Mouse (Mus musculus): Measurements from ENCODE around the gene Ephb1.

The Ephb1 gene

DNA sequence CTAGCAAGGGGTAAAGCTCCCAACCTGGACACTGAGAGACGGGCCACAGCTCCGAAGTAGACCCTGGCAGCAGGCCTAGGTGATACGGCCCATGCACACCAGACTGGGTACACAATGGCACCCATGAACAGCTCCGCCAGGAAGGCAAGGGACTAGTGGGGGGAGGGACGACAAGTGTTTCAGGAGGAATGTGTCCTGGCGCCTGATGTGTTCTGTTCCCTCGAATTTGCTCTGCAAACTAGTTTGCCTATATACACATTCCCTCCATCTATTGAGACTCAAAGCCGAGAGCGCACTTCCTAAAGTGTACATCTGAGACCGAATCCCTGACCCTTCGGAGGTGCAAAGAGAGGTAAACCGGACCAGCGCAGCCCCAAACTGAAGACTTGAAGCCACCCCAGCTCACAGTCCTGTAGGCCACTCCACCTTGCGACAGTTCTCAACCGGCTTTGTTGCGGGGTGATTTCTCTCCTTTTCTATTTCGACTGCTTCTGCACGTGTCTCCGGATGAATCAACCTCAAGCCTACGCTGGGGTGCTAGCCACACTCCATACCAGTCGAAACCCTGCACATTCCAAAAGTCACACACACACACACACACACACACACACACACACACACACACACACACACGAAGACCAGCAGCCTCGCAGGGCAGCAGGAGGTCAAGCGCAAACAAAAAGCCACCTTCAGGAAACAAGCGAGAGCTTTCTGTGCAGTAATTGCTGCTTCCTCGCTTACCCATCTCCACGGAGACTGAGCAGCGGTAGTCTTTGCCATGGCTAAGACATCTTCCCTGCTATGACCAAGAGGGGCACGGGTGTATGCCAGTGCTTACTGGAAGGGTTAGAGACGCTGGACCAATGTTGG, 2.1 kb downstream of the Ephb1 start:
- in situ Hi-C loops (cut with MboI, MseI): loop anchor here (10.0 kb wide), 2 partner anchors 1168 to 1792 kb away; no protein-coding TSS in a partner anchor

- in situ Hi-C loops (cut with MboI, MseI): loop anchor here (10.0 kb wide), 2 partner anchors 1167 to 1793 kb away; no protein-coding TSS in a partner anchor
Observed at GRCm38 (mm10) chr9:102351721-102352120, 2.8 kb downstream of the Ephb1 start.

GRCm38 (mm10) chr9:102351221-102351620, 3.3 kb downstream of the Ephb1 start:
- in situ Hi-C loops (cut with MboI, MseI): loop anchor here (10.0 kb wide), 2 partner anchors 1166 to 1794 kb away; no protein-coding TSS in a partner anchor

DNA sequence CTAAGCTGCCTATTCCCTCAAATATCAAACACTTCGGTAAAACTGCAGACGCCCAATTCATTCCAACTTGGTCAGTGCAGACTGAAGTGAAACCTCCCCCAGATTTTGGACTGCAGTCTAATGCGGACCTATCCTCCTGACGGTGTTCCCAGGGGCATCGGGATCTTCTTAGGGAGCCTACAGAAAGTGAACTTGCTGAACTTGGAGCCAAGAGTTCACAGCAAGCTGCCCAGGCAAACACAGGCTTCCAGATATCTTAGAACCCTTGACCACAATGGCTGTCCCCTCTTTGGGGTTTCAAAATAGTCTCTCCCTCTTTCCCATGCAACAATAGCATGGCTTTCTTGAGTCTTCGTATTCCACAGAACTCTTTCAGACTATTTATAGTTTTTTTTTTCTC, 3.8 kb downstream of the Ephb1 start:
- in situ Hi-C loops (cut with MboI, MseI): loop anchor here (10.0 kb wide), 2 partner anchors 1166 to 1794 kb away; no protein-coding TSS in a partner anchor

GRCm38 (mm10) chr9:102350076-102350475, 4.4 kb downstream of the Ephb1 start:
- in situ Hi-C loops (cut with MboI, MseI): loop anchor here (10.0 kb wide), 2 partner anchors 1165 to 1795 kb away; no protein-coding TSS in a partner anchor

GRCm38 (mm10) chr9:102346801-102347200, 7.7 kb downstream of the Ephb1 start:
- in situ Hi-C loops (cut with MboI, MseI): no loop called here

DNA sequence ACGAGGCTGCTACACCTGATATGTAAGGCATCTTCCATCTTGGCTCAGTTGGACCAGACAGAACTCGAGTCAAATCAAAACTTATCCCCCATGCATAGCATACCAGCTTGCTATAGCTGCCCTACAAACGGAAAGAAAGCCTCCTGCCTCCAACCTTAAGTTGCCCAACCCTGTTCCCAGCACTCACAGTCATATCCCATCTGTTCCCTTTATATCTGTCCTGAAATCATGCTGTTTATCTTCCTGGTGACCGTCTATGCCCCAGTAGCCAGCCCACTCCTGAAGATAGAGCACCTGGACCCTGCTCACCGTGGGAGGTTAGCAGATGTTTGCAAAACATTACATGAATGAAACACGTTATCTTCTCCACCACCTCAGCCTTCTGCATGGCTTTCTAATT, 9.0 kb downstream of the Ephb1 start:
- in situ Hi-C loops (cut with MboI, MseI): no loop called here

DNA sequence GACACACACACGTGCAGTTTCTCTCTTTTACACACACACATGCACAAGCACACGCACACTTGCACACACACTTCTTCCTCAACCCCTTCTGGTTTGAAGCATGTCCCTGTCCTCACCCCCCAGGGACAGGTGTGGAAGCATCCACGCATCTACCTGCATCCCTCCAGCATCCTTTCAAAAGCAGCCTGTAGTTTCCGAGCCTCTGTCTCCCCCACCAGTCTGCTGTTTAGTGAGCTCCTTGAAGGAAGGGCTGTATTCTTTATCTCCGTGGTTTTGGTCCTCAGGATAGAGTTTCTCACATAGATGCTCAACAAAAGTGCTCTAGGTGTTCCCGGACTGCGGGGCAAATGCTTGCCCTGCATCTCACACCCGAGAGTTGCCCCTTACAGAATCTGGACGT, 9.4 kb downstream of the Ephb1 start:
- in situ Hi-C loops (cut with MboI, MseI): no loop called here

DNA sequence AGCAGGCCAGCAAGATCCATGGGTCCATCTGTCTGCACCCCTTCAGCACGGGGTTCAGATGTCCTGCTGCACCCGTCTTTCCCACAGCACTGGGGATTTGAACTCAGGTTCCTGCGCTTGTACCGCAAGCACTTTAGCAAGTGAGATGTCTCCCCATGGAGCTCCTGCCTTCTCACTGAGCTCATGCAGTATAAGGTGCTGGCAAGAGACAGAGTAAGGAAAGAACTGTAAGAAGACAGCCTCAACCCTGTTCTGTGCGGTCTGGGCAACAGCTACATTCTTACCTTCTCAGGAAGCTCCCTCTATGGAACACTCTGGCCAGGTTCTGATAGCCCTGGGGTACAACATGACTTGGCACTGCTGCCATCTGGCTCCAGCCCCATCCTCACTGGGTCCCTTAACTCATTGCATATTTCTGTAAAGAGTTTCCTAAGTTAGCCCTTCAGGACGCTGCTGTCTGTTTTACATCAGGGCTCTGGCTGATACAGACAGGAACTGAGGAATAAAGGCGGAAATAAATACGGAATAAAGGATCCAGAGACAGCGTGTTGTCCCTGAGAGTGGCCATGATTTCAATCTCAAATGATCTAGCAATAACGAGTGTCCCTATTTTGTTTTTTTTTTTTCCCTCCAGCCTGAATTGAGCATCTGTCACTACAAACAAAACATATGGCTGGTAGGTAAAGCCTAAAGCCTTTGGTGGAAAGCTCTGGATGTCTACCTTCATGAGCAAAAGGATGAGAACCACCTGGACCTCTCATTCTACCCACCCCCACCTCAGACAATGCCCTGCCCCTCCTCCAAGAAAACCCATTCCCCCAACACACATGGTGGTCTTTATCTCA, 10.2 kb downstream of the Ephb1 start:
- in situ Hi-C loops (cut with MboI, MseI): no loop called here

DNA sequence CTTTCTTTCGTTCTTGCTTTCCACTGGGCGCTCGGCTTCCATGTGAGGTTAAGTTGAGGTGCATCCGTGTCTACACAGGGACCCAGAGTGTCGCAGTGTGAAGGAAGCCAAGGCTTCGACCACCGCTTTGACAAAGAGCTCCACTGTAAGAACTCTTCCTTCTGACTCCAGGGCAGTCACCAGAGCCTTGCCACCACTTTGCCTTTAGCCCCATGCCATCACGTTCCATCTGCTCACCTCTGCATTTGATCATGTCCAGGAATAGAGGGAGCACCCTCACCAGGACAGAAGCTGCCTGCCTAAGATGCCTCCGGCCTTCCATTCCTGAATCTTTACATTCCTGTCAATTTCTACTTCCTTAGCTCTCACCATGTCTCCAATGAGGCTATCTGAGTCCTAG, 11.4 kb downstream of the Ephb1 start:
- in situ Hi-C loops (cut with MboI, MseI): no loop called here

GRCm38 (mm10) chr9:102342026-102342425, 12.5 kb downstream of the Ephb1 start:
- in situ Hi-C loops (cut with MboI, MseI): no loop called here

DNA sequence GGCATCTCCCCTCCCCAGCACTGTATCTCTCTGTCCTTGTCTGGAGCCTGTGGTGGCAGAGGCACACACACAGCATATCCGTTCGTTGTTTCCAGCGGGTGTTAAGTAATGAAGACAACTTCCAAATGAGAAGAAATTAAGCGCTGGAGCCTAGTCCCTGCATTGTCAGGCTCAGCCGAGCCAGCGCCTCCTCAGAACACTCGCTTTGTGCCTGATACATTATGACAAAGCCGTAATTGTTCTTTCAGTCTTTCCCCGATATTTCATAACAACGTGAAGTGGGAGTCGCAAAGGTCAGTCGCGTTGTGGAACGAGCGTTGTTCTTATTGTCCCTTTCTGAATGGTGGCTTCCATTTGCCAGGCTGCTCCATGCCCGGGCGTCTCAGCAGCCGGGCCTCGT, 13.7 kb downstream of the Ephb1 start:
- in situ Hi-C loops (cut with MboI, MseI): no loop called here

- in situ Hi-C loops (cut with MboI, MseI): no loop called here
Observed at GRCm38 (mm10) chr9:102335571-102336282, 18.8 kb downstream of the Ephb1 start.

GRCm38 (mm10) chr9:102330266-102331060, 24.0 kb downstream of the Ephb1 start:
- in situ Hi-C loops (cut with MboI, MseI): no loop called here

DNA sequence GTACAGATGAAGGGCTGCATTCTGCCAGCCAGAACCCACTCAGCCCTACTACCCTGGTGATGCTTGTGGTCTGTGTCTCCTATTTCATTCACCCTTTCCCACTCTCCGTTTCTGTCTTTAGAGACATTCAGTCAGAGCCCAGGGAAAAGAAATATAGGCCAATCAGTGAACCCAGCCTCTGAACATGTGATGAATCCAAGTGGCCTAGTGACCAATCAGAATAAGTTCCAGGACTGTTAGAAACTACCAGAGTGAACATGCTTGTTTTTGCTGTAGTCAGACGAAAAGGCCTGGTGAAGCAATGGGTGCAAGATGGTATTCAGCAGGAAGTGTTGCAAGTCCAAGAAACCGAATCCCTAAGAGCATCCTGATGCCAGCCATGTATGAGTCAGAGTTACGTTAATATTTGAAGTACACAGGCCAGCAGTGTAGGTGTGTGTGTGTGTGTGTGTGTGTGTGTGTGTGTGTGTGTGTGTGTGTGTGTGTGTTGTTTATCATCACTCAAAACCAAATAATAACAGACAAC, 26.8 kb downstream of the Ephb1 start:
- in situ Hi-C loops (cut with MboI, MseI): no loop called here

DNA sequence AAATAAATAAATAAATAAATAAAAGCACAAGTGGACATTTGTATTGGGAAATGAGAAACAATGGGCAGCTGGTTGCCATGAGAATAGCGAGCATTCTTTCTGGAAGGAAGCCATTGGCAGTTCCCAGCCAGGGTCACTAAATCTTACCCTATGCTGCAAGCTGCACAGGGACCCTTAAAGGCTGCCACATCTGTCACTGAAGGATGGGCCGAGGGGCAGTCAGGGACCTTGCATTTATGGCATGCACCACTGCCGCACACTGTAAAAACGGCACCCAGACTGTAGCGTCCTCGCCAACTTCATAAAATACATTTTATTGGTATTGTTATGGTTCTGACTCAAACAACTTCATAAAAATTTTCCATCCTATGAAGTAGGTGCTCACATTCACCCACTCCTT, 39.1 kb downstream of the Ephb1 start:
- in situ Hi-C loops (cut with MboI, MseI): no loop called here

- in situ Hi-C loops (cut with MboI, MseI): no loop called here
Observed at GRCm38 (mm10) chr9:102314795-102315194, 39.7 kb downstream of the Ephb1 start.

- in situ Hi-C loops (cut with MboI, MseI): no loop called here
Observed at GRCm38 (mm10) chr9:102310431-102310830, 44.1 kb downstream of the Ephb1 start.

DNA sequence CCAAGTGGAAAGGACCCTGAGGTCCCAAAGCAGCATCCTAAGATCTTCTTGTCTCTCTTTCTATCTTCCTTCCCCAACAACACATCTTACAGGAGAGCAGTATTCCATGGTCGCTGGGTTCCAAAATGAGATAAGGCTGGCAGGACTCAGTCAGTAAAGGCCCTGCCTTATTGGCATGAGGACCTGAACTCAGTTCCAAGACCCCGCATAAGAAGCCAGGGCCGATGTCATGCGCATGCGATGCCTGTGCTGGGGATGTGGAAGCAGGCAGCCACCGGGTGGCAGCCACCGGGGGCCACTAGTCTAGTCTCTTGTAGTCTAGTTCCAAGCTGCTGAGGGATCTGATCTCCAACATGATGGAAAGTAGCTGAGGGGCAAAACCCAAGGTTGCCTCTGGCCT, 45.2 kb downstream of the Ephb1 start:
- in situ Hi-C loops (cut with MboI, MseI): no loop called here

- in situ Hi-C loops (cut with MboI, MseI): no loop called here
Observed at GRCm38 (mm10) chr9:102307656-102308055, 46.8 kb downstream of the Ephb1 start.

Data from regulatory T cell (primary cell).